Mouse (Mus musculus): ENCODE data around the gene Mrap.

- TF ChIP-seq POLR2A (IDR thresholded peaks at IDR 0.05; ENCODE audit: control insufficient read depth, low read depth, low read length) (no peak), CTCF (IDR thresholded peaks at IDR 0.05; ENCODE audit: control insufficient read depth, insufficient read depth, insufficient replicate concordance, low read depth, low read length) (no peak)
Measured at GRCm38 (mm10) chr16:90724051-90724450, 14.0 kb upstream of the Mrap start.

All from testis, adult 2 months (tissue).